Mouse (Mus musculus) C2C12 (cell line): Measurements from ENCODE around the gene Slc28a1. TPM values are rescaled to one million over a fixed set of nuclear protein-coding genes. Genes with fewer than 3 reads are reported as not detected.
A peak's percentile ranks its signal among the peaks of the same experiment; 100 is the strongest.

Source experiments
- H3K27me3 ChIP-seq: one replicate; pipeline ENCODE4 v1.6.1; 2011; ENCODE audit not compliant: control insufficient read depth, insufficient read depth, insufficient read length
- H3K36me3 ChIP-seq: one replicate; pipeline ENCODE4 v1.6.1; 2011; ENCODE audit not compliant: control insufficient read depth, insufficient read depth
- H3K4me3 ChIP-seq: one replicate; pipeline ENCODE4 v1.5.1; 2011; ENCODE audit warnings: mild to moderate bottlenecking, control low read depth; ENCODE audit not compliant: poor library complexity, insufficient read depth, severe bottlenecking
- H3K79me2 ChIP-seq: one replicate; pipeline ENCODE4 v1.6.1; 2011; ENCODE audit not compliant: control insufficient read depth, insufficient read depth
- H3K79me3 ChIP-seq: one replicate; pipeline ENCODE4 v1.6.1; 2011; ENCODE audit warnings: low read depth, control low read depth
- H3ac ChIP-seq: one replicate; pipeline ENCODE3; 2011; ENCODE audit warnings: low read depth; ENCODE audit not compliant: control insufficient read depth, insufficient read length
- CEBPB ChIP-seq: IDR thresholded peaks from one replicate; pipeline ENCODE4 v1.6.1; 2011; ENCODE audit warnings: low read depth, mild to moderate bottlenecking, control low read depth, moderate library complexity
- CTCF ChIP-seq: IDR thresholded peaks from one replicate; pipeline ENCODE4 v1.5.1; 2011; ENCODE audit not compliant: control insufficient read depth, insufficient read depth, insufficient read length
- FOSL1 ChIP-seq: IDR thresholded peaks from one replicate; pipeline ENCODE4 v1.8.0; 2011; ENCODE audit warnings: mild to moderate bottlenecking, low read length; ENCODE audit not compliant: poor library complexity, insufficient read depth, severe bottlenecking
- MAX ChIP-seq: IDR thresholded peaks from one replicate; pipeline ENCODE4 v1.6.1; 2011; ENCODE audit warnings: mild to moderate bottlenecking, control low read depth
- MYOD1 ChIP-seq: IDR thresholded peaks from one replicate; pipeline ENCODE4 v1.6.1; 2011; ENCODE audit warnings: low read depth; ENCODE audit not compliant: control insufficient read depth, insufficient read length
- MYOG ChIP-seq: IDR thresholded peaks from one replicate; pipeline ENCODE4 v1.6.1; 2011; ENCODE audit not compliant: control insufficient read depth, insufficient read length; ENCODE audit errors: extremely low read depth
- USF1 ChIP-seq: IDR thresholded peaks from one replicate; pipeline ENCODE4 v1.6.1; 2011; ENCODE audit warnings: low read depth, mild to moderate bottlenecking, control low read depth, moderate library complexity
- polyA plus RNA-seq: library from polyadenylated mRNA; unstranded; fragments of >200 nt; fragmentation: generic; extraction: Trizol; gene quantifications from one replicate; pipeline ENCODE4 v1.2.1, GENCODE M21; 2012; ENCODE audit warnings: missing spikeins

Gene Slc28a1
- polyA plus RNA-seq, 1 experiment = 0.01 TPM

- no peaks in the 10 kb centered on the region for H3K27me3 ChIP-seq
- H3K4me3 ChIP-seq = no peak overlapping the region
- H3K36me3 ChIP-seq = no peaks in the 10 kb centered on the region
- TF ChIP-seq USF1 = no peak
- TF ChIP-seq MYOD1 = no peak
- TF ChIP-seq CTCF = no peak
- TF ChIP-seq FOSL1 = no peak
- TF ChIP-seq CEBPB = no peak
- no peak for TF ChIP-seq MYOG
- TF ChIP-seq MAX = no peak
- no peaks in the 10 kb centered on the region for H3K79me2 ChIP-seq
- no peak overlapping the region for H3ac ChIP-seq
- H3K79me3 ChIP-seq = no peaks in the 10 kb centered on the region
These were observed 74.6 kb downstream of the Slc28a1 start for GRCm38 (mm10) chr7:81189180-81189579.

DNA sequence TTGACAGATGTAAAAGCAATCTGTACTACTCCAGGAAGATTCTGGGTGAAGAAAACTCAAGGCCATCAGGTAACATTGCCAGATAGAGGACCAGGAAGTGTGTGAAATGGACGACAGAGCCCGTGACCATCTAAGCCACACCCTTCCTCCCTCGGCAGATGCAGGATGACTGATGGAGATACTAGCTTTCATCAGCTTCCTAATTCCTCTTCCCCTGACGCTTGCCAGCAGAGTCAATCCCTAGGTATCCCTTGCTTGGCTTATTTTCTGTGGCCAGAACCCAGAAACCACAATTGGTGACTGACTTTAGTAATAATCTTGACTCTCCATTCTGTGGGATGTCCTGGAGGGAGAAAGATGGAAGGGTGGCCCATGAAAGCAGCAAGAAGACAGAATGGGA is 80.9 kb downstream of the Slc28a1 start:
- Histone ChIP-seq H3K4me3 (no peak overlapping the region), H3K27me3 (no peaks in the 10 kb centered on the region), H3K36me3 (no peaks in the 10 kb centered on the region), H3K79me3 (no peaks in the 10 kb centered on the region), H3ac (no peak overlapping the region), H3K79me2 (no peaks in the 10 kb centered on the region)
- peak; percentile 11 for TF ChIP-seq MYOD1
- peak; percentile 1 for TF ChIP-seq CEBPB
- TF ChIP-seq FOSL1 = no peak
- TF ChIP-seq USF1 = peak; percentile 40
- no peak for TF ChIP-seq CTCF
- no peak for TF ChIP-seq MYOG

GRCm38 (mm10) chr7:81196796-81197195 is 82.2 kb downstream of the Slc28a1 start:
- no peak overlapping the region for H3K4me3 ChIP-seq
- TF ChIP-seq CTCF (no peak), MAX (no peak)
- H3ac ChIP-seq = no peak overlapping the region
- H3K27me3 ChIP-seq = no peaks in the 10 kb centered on the region
- no peaks in the 10 kb centered on the region for H3K79me2 ChIP-seq
- no peaks in the 10 kb centered on the region for H3K79me3 ChIP-seq
- no peaks in the 10 kb centered on the region for H3K36me3 ChIP-seq

DNA sequence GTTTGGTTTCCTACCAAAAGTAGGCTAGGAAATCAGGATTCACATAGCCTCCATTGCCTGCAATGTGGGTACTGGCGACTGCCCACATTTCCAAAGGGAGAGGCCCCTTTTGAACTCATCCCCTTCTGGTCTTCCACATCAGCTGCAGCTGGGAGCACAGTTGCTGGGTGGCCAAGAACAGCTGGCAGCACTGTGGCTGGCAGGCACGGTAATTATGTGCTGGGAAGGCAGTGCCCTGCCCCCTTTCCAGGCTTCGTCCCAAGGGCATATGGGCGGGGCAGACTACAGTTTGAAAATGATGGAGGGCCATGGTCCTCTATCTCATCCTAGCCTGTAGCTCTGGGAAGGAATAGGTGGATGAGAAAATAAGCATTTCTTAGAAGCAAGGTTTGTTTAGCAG is 83.9 kb downstream of the Slc28a1 start:
- Histone ChIP-seq H3K27me3 (no peaks in the 10 kb centered on the region), H3K79me2 (no peaks in the 10 kb centered on the region), H3K4me3 (no peak overlapping the region), H3ac (no peak overlapping the region), H3K36me3 (no peaks in the 10 kb centered on the region), H3K79me3 (no peaks in the 10 kb centered on the region)
- no peak for TF ChIP-seq FOSL1
- TF ChIP-seq USF1 = no peak
- peak; percentile 95 for TF ChIP-seq MYOD1
- TF ChIP-seq CEBPB = no peak
- no peak for TF ChIP-seq CTCF
- TF ChIP-seq MAX = peak; percentile 57

DNA sequence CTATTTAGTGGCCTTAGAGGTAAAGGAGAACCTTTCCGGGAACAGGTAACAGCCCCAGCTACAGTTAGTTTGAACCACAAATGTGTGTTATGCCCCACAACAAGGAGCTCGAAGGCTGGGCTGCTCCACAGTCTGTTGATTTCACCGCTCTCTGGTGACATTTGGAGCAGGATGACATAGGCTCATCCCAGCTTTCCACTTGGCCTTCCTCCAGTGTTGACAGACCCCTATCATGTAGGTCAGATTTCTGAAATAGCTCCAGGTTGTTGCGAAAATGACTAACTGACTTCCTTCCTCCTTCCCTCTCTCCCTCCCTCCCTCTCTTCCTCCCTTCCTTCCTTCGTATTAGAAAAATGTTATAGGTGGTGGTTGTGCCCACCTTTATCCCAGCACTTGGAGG is 84.5 kb downstream of the Slc28a1 start:
- no peak for TF ChIP-seq USF1
- no peak for TF ChIP-seq CTCF
- TF ChIP-seq MYOG = no peak
- peak; percentile 50 for TF ChIP-seq CEBPB
- no peak for TF ChIP-seq MYOD1
- no peak for TF ChIP-seq FOSL1
- TF ChIP-seq MAX = no peak
- no peak overlapping the region for H3ac ChIP-seq
- no peaks in the 10 kb centered on the region for H3K79me2 ChIP-seq
- no peaks in the 10 kb centered on the region for H3K27me3 ChIP-seq
- no peak overlapping the region for H3K4me3 ChIP-seq
- no peaks in the 10 kb centered on the region for H3K79me3 ChIP-seq
- no peaks in the 10 kb centered on the region for H3K36me3 ChIP-seq

- no peak for TF ChIP-seq CTCF
- no peak for TF ChIP-seq FOSL1
- Histone ChIP-seq H3K4me3 (no peak overlapping the region), H3ac (no peak overlapping the region), H3K27me3 (no peaks in the 10 kb centered on the region), H3K36me3 (no peaks in the 10 kb centered on the region), H3K79me3 (no peaks in the 10 kb centered on the region), H3K79me2 (no peaks in the 10 kb centered on the region)
These were observed 85.2 kb downstream of the Slc28a1 start for GRCm38 (mm10) chr7:81199757-81200156.
